Mouse (Mus musculus) myocyte (in vitro differentiated cells): ENCODE measurements around the gene Mtrf1l.

Experiments
- MYOG ChIP-seq, 3 experiments: IDR thresholded peaks; one replicate each; pipeline ENCODE4 v1.6.1; 2011; ENCODE audit warnings: control low read depth in 2 of 3, low read depth in 2 of 3, mild to moderate bottlenecking in 2 of 3; ENCODE audit not compliant: insufficient read length in 2 of 3, control insufficient read depth in 1 of 3, insufficient read depth in 1 of 3
- POLR2A ChIP-seq: IDR thresholded peaks from one replicate; pipeline ENCODE4 v1.6.1; 2011; ENCODE audit warnings: low read depth, mild to moderate bottlenecking, control low read depth, moderate library complexity; ENCODE audit not compliant: insufficient read length
- TCF12 ChIP-seq: IDR thresholded peaks from one replicate; pipeline ENCODE4 v1.6.1; 2011; ENCODE audit warnings: mild to moderate bottlenecking, control low read depth; ENCODE audit not compliant: poor library complexity, insufficient read depth, severe bottlenecking
- USF1 ChIP-seq: IDR thresholded peaks from one replicate; pipeline ENCODE4 v1.6.1; 2011; ENCODE audit warnings: low read depth, mild to moderate bottlenecking, control low read depth, moderate library complexity

DNA sequence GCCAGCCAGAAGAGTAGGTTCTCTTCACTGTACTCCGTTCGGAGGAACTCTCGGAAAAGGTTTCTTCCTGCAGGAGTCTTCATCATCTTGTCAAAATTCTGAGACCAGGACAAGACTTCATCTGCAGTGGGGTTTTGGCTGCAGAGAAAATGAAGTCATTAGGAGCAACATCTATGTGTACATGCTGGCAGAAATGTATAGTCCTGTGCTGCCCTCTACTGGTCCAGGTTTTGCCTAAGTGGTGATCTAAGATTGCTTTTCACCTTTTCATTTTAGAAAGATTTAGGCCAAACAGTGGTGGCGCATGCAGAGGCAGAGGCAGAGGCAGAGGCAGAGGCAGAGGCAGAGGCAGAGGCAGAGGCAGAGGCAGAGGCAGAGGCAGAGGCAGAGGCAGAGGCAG, 17.7 kb upstream of the Mtrf1l start:
- TF ChIP-seq MYOG (IDR thresholded peaks at IDR 0.05; ENCODE audit: control insufficient read depth in 1 of 3, insufficient read depth in 1 of 3, insufficient read length in 2 of 3, low read depth in 2 of 3) (no peak), TCF12 (no peak), POLR2A (no peak), USF1 (no peak)
